Mouse (Mus musculus) forebrain, embryonic 12.5 days (tissue): Measurements from ENCODE around the gene Zfp629. TPM values are rescaled to one million over a fixed set of nuclear protein-coding genes. Genes with fewer than 3 reads are reported as not detected.

Source experiments
- polyA plus RNA-seq: library from polyadenylated mRNA; unstranded; fragments of >200 nt; fragmentation: Nextera tagmentation; extraction: Ambion mirVana; gene quantifications from 2 replicates; pipeline ENCODE4 v1.2.1, GENCODE M21; 2016

The Zfp629 gene
- polyA plus RNA-seq, 1 experiment from 2014 or later, result 31.7 TPM

Other genes starting within 250 kb of the Zfp629 start
- 6.9 and 9.1 TPM in 2 replicates for gene Zfp747, start 239.7 kb downstream of the Zfp629 start, polyA plus RNA-seq
- 5.2 and 5.6 TPM in 2 replicates for gene 9130019O22Rik, start 228.6 kb downstream of the Zfp629 start, polyA plus RNA-seq
- 5.2 and 5.5 TPM in 2 replicates for gene E430018J23Rik, start 222.2 kb downstream of the Zfp629 start, polyA plus RNA-seq
- gene Zfp764, start 209.0 kb downstream of the Zfp629 start, polyA plus RNA-seq, result 5.3 and 6.4 TPM in 2 replicates
- 32.3 and 36.4 TPM in 2 replicates for gene Zfp688, start 193.7 kb downstream of the Zfp629 start, polyA plus RNA-seq
- 16.0 and 18.8 TPM in 2 replicates for gene Zfp689, start 166.6 kb downstream of the Zfp629 start, polyA plus RNA-seq
- 63.0 and 64.7 TPM in 2 replicates for gene Prr14, start 156.2 kb downstream of the Zfp629 start, polyA plus RNA-seq
- 10.4 and 12.3 TPM in 2 replicates for gene Fbrs, start 136.6 kb downstream of the Zfp629 start, polyA plus RNA-seq
- gene Srcap, start 103.8 kb downstream of the Zfp629 start, polyA plus RNA-seq, result 87.4 and 92.1 TPM in 2 replicates
- 16.4 and 16.8 TPM in 2 replicates for gene Gm42715, start 96.2 kb downstream of the Zfp629 start, polyA plus RNA-seq
- gene Tmem265, start 54.4 kb downstream of the Zfp629 start, polyA plus RNA-seq, result 4.2 and 4.7 TPM in 2 replicates
- 56.6 and 60.7 TPM in 2 replicates for gene Phkg2, start 42.5 kb downstream of the Zfp629 start, polyA plus RNA-seq
- gene Ccdc189, start 27.2 kb downstream of the Zfp629 start, polyA plus RNA-seq, result 12.7 and 16.3 TPM in 2 replicates
- 67.7 and 74.1 TPM in 2 replicates for gene Rnf40, start 27.0 kb downstream of the Zfp629 start, polyA plus RNA-seq
- gene Bcl7c, start 93.1 kb upstream of the Zfp629 start, polyA plus RNA-seq, result 57.4 and 72.6 TPM in 2 replicates
- gene Ctf1, start 96.9 kb upstream of the Zfp629 start, polyA plus RNA-seq, result 6.7 and 8.3 TPM in 2 replicates
- gene Ctf2, start 116.4 kb upstream of the Zfp629 start, polyA plus RNA-seq, result 0.40 and 0.42 TPM in 2 replicates
- gene Fbxl19, start 128.7 kb upstream of the Zfp629 start, polyA plus RNA-seq, result 9.0 and 10.3 TPM in 2 replicates
- gene Orai3, start 154.0 kb upstream of the Zfp629 start, polyA plus RNA-seq, result 5.7 and 6.0 TPM in 2 replicates
- gene Setd1a, start 160.9 kb upstream of the Zfp629 start, polyA plus RNA-seq, result 21.7 and 25.5 TPM in 2 replicates
- gene Gm49388, start 169.8 kb upstream of the Zfp629 start, polyA plus RNA-seq, result not detected in 2 replicates
- 7.3 and 7.6 TPM in 2 replicates for gene Hsd3b7, start 184.8 kb upstream of the Zfp629 start, polyA plus RNA-seq
- 21.3 and 22.3 TPM in 2 replicates for gene Stx4a, start 208.5 kb upstream of the Zfp629 start, polyA plus RNA-seq
- 11.5 and 17.3 TPM in 2 replicates for gene Stx1b, start 208.8 kb upstream of the Zfp629 start, polyA plus RNA-seq